Mouse (Mus musculus) liver, postnatal 0 days (tissue): ENCODE measurements around the gene Zdhhc17.

Experiments used
- CTCF ChIP-seq: sonication (generic); IDR thresholded peaks from 2 replicates; pipeline ENCODE4 v1.5.1; 2016; ENCODE audit warnings: antibody characterized with exemption, low read depth
- EP300 ChIP-seq: IDR thresholded peaks from 2 replicates; pipeline ENCODE4 v1.6.1; 2016; ENCODE audit warnings: antibody characterized with exemption, low read depth, mild to moderate bottlenecking

DNA sequence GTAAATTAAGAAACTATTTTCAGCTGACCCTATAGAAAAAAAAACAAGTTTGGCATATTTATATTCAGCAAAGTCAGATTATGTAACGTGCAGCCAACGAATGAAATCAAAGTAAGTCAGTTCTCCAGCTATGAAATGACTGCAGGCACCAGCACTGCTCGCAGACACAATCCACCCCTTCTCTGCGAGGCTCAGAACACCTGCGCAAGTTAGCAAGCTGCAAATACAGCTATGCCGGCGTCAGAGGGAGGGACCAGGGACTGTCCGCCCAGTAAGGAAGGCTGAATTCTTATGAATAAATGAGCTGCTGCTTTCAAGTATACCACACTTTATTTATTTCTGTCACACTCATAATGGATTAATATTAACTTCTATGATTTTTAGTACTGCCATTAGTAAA lies 50.2 kb downstream of the Zdhhc17 start:
- TF ChIP-seq CTCF, result no peak
- no peak for TF ChIP-seq EP300
